Mouse (Mus musculus) bone marrow macrophage, adult 2 months (primary cell): ENCODE results near the gene Entpd1.

ENCODE experiments used
- CTCF ChIP-seq: IDR thresholded peaks from 2 replicates; pipeline ENCODE4 v1.5.1; 2012; ENCODE audit warnings: low read depth, mild to moderate bottlenecking, low read length, moderate library complexity
- POLR2A ChIP-seq: IDR thresholded peaks from 2 replicates; pipeline ENCODE4 v1.6.1; 2012; ENCODE audit warnings: mild to moderate bottlenecking, low read depth, low read length, borderline replicate concordance

DNA sequence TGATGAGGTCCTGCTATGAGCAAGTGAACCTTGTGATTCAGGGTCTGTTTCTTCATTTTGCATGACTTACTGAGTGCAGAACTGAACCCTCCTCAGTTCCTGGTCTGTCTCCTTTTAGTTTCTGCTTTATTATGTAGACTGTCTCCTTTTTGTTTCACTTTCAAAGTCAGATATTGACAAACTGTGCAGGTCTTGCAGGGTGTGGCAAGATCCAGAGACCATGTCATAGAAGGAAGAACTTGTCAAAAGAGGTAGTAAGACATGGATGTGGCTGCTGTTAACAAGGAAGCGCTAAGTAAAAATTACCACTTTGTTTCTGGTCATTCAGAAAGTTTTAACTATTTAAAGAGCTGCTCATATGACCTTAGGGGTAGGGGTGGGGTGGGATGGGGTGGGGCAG is 72.0 kb downstream of the Entpd1 start:
- TF ChIP-seq POLR2A (no peak), CTCF (no peak)
